Mouse (Mus musculus) kidney, embryonic 15.5 days (tissue): Measurements from ENCODE around the gene Sycp2. TPM values are rescaled to one million over a fixed set of nuclear protein-coding genes. Genes with fewer than 3 reads are reported as not detected.
A peak's percentile ranks its signal among the peaks of the same experiment; 100 is the strongest.

Experiments
- ATAC-seq: fragments of 200-750 bp; cut with Nextera tagmentation; replicated peaks from 2 replicates; pipeline ENCODE4 v1.8.0; 2017; ENCODE audit warnings: moderate TSS enrichment; ENCODE audit not compliant: low FRiP score
- H3K27ac ChIP-seq: fragments of 300-500 bp; sonication (generic); 2 replicates; pipeline ENCODE4 v1.5.1; 2015; ENCODE audit warnings: mild to moderate bottlenecking, inconsistent platforms
- H3K27me3 ChIP-seq: fragments of 300-500 bp; sonication (generic); 2 replicates; pipeline ENCODE4 v1.6.1; 2015; ENCODE audit warnings: inconsistent platforms
- H3K36me3 ChIP-seq: fragments of 300-500 bp; sonication (generic); 2 replicates; pipeline ENCODE4 v1.6.1; 2015; ENCODE audit warnings: inconsistent platforms
- H3K4me1 ChIP-seq: fragments of 300-500 bp; sonication (generic); 2 replicates; pipeline ENCODE4 v1.6.1; 2015; ENCODE audit warnings: inconsistent platforms
- H3K4me2 ChIP-seq: fragments of 300-500 bp; sonication (generic); 2 replicates; pipeline ENCODE4 v1.6.1; 2015; ENCODE audit warnings: moderate library complexity, mild to moderate bottlenecking, inconsistent platforms
- H3K4me3 ChIP-seq: fragments of 300-500 bp; sonication (generic); replicated peaks from 2 replicates; pipeline ENCODE4 v1.5.1; 2015; ENCODE audit warnings: mild to moderate bottlenecking, inconsistent platforms
- H3K9ac ChIP-seq: fragments of 300-500 bp; sonication (generic); 2 replicates; pipeline ENCODE4 v1.6.1; 2015; ENCODE audit warnings: mild to moderate bottlenecking, inconsistent platforms
- H3K9me3 ChIP-seq: fragments of 300-500 bp; sonication (generic); replicated peaks from 2 replicates; pipeline ENCODE4 v1.6.1; 2016; ENCODE audit warnings: inconsistent platforms
- WGBS: fragments of 180-500 bp; shearing (Covaris S2); methylation state at CpG from one replicate; pipeline ENCODE4 v1.1.7; 2015; ENCODE audit warnings: mixed read lengths; 5-methylcytosine and 5-hydroxymethylcytosine counted together
- polyA plus RNA-seq: library from polyadenylated mRNA; unstranded; fragments of >200 nt; fragmentation: Nextera tagmentation; extraction: Ambion mirVana; gene quantifications from 2 replicates; pipeline ENCODE4 v1.2.1, GENCODE M21; 2015

The Sycp2 gene
- polyA plus RNA-seq, 1 experiment from 2014 or later, result 0.04 TPM

DNA sequence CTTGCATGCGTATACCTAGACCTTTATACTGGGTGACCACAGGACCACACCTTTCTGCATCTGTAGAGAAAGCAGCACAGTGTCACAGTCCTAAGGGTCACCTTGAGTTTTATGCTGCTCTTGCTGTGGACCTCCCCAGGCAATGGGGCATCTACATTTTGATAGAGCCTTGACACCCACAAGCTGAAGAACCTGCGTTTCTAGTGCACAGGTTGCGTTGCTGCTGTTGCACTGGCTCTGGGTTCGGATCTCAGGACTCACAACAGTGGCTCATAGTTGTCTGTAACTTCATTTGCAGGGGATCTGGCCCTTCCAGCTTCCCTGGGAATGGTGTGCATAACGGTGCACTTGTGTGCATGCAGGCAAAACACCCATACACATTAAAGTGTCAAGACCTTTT lies 19.7 kb upstream of the Sycp2 start:
- no peak overlapping the region for H3K27ac ChIP-seq
- WGBS, result 78% methylated on average over 5 of the region's 5 CpGs

GRCm38 (mm10) chr2:178426229-178426628 lies 18.7 kb upstream of the Sycp2 start:
- H3K36me3 ChIP-seq, result no peaks in the 10 kb centered on the region
- ATAC-seq, result no peak
- no peak overlapping the region for H3K4me3 ChIP-seq
- WGBS, result 46% methylated on average over 4 of the region's 4 CpGs
- H3K4me1 ChIP-seq, result 0 out of 2 replicates have a peak, but pooled peaks cover 8% of the 10 kb centered on the region
- H3K9ac ChIP-seq, result no peak overlapping the region
- H3K27ac ChIP-seq, result no peak overlapping the region
- no peaks in the 10 kb centered on the region for H3K9me3 ChIP-seq
- H3K27me3 ChIP-seq, result no peaks in the 10 kb centered on the region
- H3K4me2 ChIP-seq, result no peak overlapping the region

More for the DNA sequence above, 19.7 kb upstream of the Sycp2 start:
- no peak overlapping the region for H3K4me3 ChIP-seq
- peaks cover 10% of the 10 kb centered on the region for H3K4me1 ChIP-seq
- no peak for ATAC-seq
- no peaks in the 10 kb centered on the region for H3K36me3 ChIP-seq
- no peaks in the 10 kb centered on the region for H3K9me3 ChIP-seq
- no peak overlapping the region for H3K9ac ChIP-seq
- H3K4me2 ChIP-seq, result no peak overlapping the region
- no peaks in the 10 kb centered on the region for H3K27me3 ChIP-seq

GRCm38 (mm10) chr2:178423223-178423622 lies 15.7 kb upstream of the Sycp2 start:
- H3K27ac ChIP-seq, result no peak overlapping the region
- ATAC-seq, result no peak
- no peaks in the 10 kb centered on the region for H3K9me3 ChIP-seq
- no peak overlapping the region for H3K4me2 ChIP-seq
- peaks cover 11% of the 10 kb centered on the region for H3K36me3 ChIP-seq
- no peak overlapping the region for H3K9ac ChIP-seq
- no peaks in the 10 kb centered on the region for H3K27me3 ChIP-seq
- 0 out of 2 replicates have a peak, but pooled peaks cover 3% of the 10 kb centered on the region for H3K4me1 ChIP-seq
- no peak overlapping the region for H3K4me3 ChIP-seq
- 70% methylated on average over 5 of the region's 5 CpGs for whole genome bisulfite sequencing

- 0 out of 2 replicates have a peak, but pooled peaks cover 3% of the 10 kb centered on the region for H3K4me1 ChIP-seq
- H3K4me2 ChIP-seq, result no peak overlapping the region
- 0 out of 2 replicates have a peak overlapping the region, but pooled peaks have one; percentile 37 for H3K27ac ChIP-seq
- no peak overlapping the region for H3K9ac ChIP-seq
- no peak overlapping the region for H3K4me3 ChIP-seq
- H3K27me3 ChIP-seq, result no peaks in the 10 kb centered on the region
- WGBS, result 25% methylated on average over 3 of the region's 3 CpGs
- no peaks in the 10 kb centered on the region for H3K9me3 ChIP-seq
- ATAC-seq, result no peak
- peaks cover 16% of the 10 kb centered on the region for H3K36me3 ChIP-seq
Measured at GRCm38 (mm10) chr2:178422186-178422585, 14.7 kb upstream of the Sycp2 start.

DNA sequence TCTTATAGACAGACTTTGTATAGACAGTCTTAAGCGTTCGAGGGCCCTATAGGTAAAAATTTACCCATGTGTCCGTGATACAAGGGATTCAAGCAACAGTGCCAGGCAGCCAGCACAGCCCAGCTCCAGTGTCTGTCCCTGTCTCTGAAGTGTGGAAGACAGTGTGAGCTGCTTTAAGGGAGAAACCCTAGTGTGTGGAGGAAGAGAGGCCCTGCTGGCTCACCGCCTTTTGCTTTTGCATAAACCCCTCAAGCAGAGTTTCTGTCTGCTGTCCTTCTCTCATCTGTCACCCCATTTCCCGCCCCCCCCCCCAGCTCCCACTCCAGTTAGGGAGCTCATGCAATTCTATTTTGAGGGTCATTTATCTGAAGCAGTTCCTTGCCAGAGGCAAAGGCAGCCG lies 14.1 kb upstream of the Sycp2 start:
- Histone ChIP-seq H3K27ac (0 out of 2 replicates have a peak overlapping the region, but pooled peaks have one; percentile 37), H3K36me3 (peaks cover 16% of the 10 kb centered on the region), H3K4me1 (0 out of 2 replicates have a peak, but pooled peaks cover 3% of the 10 kb centered on the region), H3K9me3 (no peaks in the 10 kb centered on the region), H3K4me3 (no peak overlapping the region), H3K9ac (no peak overlapping the region), H3K27me3 (no peaks in the 10 kb centered on the region), H3K4me2 (no peak overlapping the region)
- 63% methylated on average over 6 of the region's 6 CpGs for WGBS
- ATAC-seq, result no peak

- Histone ChIP-seq H3K9me3 (no peaks in the 10 kb centered on the region), H3K9ac (no peak overlapping the region), H3K27ac (no peak overlapping the region), H3K4me1 (peaks cover 9% of the 10 kb centered on the region), H3K36me3 (peaks cover 16% of the 10 kb centered on the region), H3K27me3 (no peaks in the 10 kb centered on the region), H3K4me2 (no peak overlapping the region), H3K4me3 (no peak overlapping the region)
- WGBS, result 81% methylated on average over 9 of the region's 9 CpGs
- ATAC-seq, result no peak
Measured at GRCm38 (mm10) chr2:178420576-178420975, 13.1 kb upstream of the Sycp2 start.

DNA sequence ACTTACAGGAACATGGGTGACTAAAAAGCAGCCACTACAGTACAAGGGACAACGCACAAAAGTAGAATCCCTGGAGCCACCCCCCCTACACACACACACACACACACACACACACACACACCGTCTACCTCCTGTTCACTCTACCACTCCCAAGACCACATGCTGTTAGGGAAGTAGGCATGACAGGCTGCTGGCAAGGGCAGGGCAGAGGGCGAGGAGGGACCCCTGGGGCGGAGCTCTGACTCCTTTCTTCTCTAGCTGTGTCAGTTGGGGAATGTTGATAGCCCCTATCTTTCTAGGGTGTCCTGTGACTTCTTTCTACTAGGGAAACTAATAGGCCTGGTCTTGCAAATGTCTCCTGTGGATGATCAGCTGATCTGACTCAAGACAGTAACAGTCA lies 9.5 kb upstream of the Sycp2 start:
- WGBS, result 73% methylated on average over 4 of the region's 4 CpGs
- no peak overlapping the region for H3K4me3 ChIP-seq
- no peak overlapping the region for H3K27ac ChIP-seq
- H3K4me1 ChIP-seq, result peaks cover 38% of the 10 kb centered on the region
- no peak overlapping the region for H3K9ac ChIP-seq
- no peak overlapping the region for H3K4me2 ChIP-seq
- H3K9me3 ChIP-seq, result no peaks in the 10 kb centered on the region
- no peak for ATAC-seq
- H3K36me3 ChIP-seq, result peaks cover 16% of the 10 kb centered on the region
- H3K27me3 ChIP-seq, result peaks cover 15% of the 10 kb centered on the region

DNA sequence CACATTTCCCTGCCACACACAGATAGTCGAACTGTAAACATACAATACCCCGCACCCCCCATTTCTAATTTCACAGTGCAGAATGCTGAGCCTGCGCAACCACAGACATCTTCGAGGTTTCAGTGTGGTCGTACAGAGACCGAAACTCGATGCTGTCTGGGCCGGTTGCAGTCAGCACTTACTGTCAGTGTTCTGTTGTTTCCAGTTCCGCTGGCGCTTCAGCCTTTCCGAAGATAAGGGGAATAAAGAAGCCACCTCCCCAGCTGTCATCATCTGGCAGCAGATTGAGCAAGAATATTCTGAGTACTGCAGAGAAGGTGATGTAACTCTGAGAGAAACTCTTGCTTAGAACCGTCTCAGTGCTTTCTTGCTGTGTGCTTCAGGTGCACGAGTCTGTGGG lies 8.9 kb upstream of the Sycp2 start:
- WGBS, result 65% methylated on average over 13 of the region's 13 CpGs
- no peak overlapping the region for H3K4me2 ChIP-seq
- H3K36me3 ChIP-seq, result peaks cover 16% of the 10 kb centered on the region
- H3K27ac ChIP-seq, result no peak overlapping the region
- no peak overlapping the region for H3K4me3 ChIP-seq
- peaks cover 15% of the 10 kb centered on the region for H3K27me3 ChIP-seq
- ATAC-seq, result no peak
- peaks cover 36% of the 10 kb centered on the region for H3K4me1 ChIP-seq
- H3K9ac ChIP-seq, result no peak overlapping the region
- H3K9me3 ChIP-seq, result no peaks in the 10 kb centered on the region

DNA sequence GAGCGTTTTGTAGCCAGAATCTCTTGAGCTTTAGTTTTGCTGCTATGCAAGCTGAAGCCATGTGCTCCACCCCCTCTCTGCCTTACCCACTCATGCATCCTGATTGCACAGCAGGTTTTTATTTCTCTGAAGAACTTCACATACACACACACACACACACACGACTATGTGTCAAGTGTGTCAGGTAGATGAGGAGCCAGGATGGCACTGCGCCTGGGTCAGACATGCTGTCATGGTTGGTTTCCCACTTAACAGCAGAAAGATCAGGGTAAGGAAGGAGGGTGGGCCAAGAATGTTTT lies 7.6 kb upstream of the Sycp2 start:
- Histone ChIP-seq H3K36me3 (peaks cover 11% of the 10 kb centered on the region), H3K9me3 (no peaks in the 10 kb centered on the region), H3K4me1 (peaks cover 37% of the 10 kb centered on the region), H3K9ac (no peak overlapping the region), H3K4me3 (peak overlapping the region; percentile 76), H3K4me2 (peak overlapping the region; percentile 98), H3K27ac (no peak overlapping the region), H3K27me3 (peaks cover 15% of the 10 kb centered on the region)
- ATAC-seq, result no peak; the same call in 1 of the 2 replicates
- WGBS, result 14% methylated on average over 3 of the region's 3 CpGs

DNA sequence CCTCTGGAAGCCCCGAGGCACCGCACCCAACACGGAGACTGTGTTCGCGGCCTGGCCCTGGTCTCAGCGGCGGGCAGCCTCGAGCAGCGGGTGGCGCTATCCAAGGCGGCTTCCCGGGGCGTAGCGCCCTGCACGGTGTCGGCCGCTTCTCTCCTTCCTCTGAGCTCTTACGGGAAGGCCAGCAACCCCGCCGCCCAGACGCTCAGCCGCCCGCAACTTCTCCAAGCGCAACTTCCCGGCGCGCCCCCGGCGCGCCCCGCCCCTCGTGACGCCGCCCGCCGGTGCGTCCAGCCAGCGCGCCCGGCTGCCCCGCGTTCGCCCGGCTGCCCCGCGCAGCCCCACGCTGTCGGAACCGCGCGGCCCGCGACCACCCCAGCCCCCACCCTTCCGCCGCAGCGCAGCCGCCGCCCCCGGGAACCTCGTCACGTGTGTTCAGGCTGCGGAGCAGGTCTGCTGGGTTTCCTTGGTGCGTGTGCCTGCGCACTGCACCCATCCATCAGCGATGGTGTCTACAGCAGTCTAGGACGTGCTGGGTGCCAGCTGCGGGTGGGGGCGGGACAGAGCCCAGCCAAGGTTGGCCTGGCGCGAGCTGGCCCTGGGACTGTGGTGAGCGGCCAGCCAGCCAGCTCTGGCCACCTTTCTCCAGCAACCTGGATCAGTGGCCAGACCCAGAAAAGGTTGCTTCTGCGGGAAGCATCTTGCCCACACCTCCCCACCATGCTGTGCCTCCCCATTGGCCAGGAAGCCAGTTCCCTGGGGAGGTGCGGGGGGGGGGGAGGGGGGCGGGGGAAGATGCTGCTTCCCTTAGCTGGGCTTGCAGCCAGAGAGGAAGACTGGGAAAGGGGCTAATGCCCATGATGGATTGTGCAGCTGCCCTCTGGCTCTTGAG lies 7.0 kb upstream of the Sycp2 start, which contains the start of the genes Ppp1r3d and Fam217b:
Gene Ppp1r3d (minus strand): TSS at position 212 of the 889 bp plus-strand sequence.
Gene Fam217b (plus strand): TSS at position 264 of the 889 bp plus-strand sequence.
- WGBS, result under 1% methylated on average over 70 of the region's 74 CpGs
- Histone ChIP-seq H3K27ac (peak within 1 kb of the TSS; percentile 70), H3K4me2 (peak within 1 kb of the TSS; percentile 98), H3K4me3 (peak within 1 kb of the TSS; percentile 76), H3K4me1 (peaks cover 37% of the 10 kb centered on the region), H3K36me3 (peaks cover 11% of the 10 kb centered on the region), H3K9me3 (no peaks in the 10 kb centered on the region), H3K27me3 (peaks cover 15% of the 10 kb centered on the region), H3K9ac (peak within 1 kb of the TSS; percentile 58)
- peak; percentile 88 for ATAC-seq

DNA sequence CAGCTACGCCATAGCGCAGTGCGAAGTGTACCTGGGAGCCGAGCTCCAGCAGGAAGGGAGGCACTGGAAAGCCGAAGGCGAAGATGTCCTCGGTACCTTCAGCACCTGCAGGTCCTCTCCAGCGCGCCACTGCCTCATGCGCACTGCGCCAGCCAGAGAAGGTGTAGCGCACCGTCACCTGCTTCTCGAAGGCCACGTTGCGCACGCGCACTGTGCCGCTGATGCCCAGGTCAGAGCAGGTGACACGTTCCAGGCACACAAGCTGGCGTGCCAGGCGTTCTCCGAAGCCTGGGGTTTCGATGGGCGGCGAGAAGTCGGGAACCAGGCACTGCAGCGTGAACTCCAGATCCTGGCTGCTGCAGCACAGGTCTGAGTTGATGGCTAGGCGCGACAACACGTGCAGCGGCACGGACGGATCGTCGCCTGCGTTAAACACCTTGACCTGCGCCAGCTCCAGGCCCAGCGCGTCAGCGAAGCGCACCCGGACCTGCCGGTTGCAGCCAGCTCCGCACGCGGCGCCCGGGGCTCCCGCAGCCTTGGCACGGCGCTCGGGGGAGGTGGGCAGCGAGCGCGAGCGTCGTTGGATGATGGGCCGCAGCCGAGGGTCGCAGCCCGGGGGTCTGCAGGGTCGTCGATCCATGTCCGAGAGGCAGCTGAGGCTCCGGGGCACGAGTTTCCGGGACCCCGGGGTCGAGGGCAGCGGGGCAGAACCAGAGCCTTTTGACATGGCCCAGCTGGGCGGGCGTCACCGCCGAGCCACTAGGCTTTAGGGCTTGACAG lies 6.2 kb upstream of the Sycp2 start:
- ATAC-seq, result peak; percentile 27
- H3K27ac ChIP-seq, result peak overlapping the region; percentile 70; the same call in 1 of the 2 replicates
- 13% methylated on average over 75 of the region's 75 CpGs for WGBS

DNA sequence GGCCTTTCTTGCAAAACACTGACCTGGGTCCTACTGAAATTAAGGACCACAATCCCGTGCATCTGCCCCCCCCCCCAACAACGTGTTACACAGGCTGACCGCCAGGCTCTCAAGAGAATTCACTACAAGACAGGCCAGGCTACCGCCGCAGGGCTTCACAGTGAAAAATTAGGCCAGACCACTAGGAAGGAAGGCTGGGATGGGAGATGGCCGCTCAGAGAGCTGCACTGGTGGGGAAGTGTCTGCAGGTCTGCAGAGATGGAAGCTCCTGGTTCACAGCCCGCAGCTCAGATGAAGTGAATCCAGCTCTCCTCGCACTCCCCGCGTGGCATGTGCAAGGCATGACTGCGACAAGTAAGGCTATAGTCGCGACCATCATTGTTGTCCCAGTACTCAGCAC lies 5.6 kb upstream of the Sycp2 start:
- H3K27ac ChIP-seq, result no peak overlapping the region
- H3K9ac ChIP-seq, result no peak overlapping the region
- H3K4me1 ChIP-seq, result peaks cover 37% of the 10 kb centered on the region
- peak overlapping the region; percentile 98 for H3K4me2 ChIP-seq
- ATAC-seq, result no peak
- H3K27me3 ChIP-seq, result peaks cover 15% of the 10 kb centered on the region
- H3K36me3 ChIP-seq, result peaks cover 4% of the 10 kb centered on the region
- 58% methylated on average over 13 of the region's 13 CpGs for WGBS
- H3K4me3 ChIP-seq, result peak overlapping the region; percentile 76
- H3K9me3 ChIP-seq, result no peaks in the 10 kb centered on the region

More for the DNA sequence above, 6.2 kb upstream of the Sycp2 start:
- Histone ChIP-seq H3K9me3 (no peaks in the 10 kb centered on the region), H3K9ac (peak overlapping the region; percentile 58), H3K4me3 (peak overlapping the region; percentile 76), H3K4me1 (peaks cover 37% of the 10 kb centered on the region), H3K27me3 (peaks cover 15% of the 10 kb centered on the region), H3K4me2 (peak overlapping the region; percentile 98), H3K36me3 (peaks cover 7% of the 10 kb centered on the region)
